In genomic region chr4:143288880-143289279, GRCm38 (mm10) we compare ENCODE assay signal across 9 mouse cellular contexts. TPM values are rescaled to one million over a fixed set of nuclear protein-coding genes. Genes with fewer than 3 reads are reported as not detected.
DNase-seq lines count a peak whose midpoint lies in the region; ATAC-seq and TF ChIP-seq lines count a peak whose summit lies in the region.
"Had no signal": no experiment of that assay in that cellular context is flagged by ENCODE, and none has a peak within 500 bp of the region (broad histone marks: within the 10 kb centered on the region; RNA-seq: fewer than 3 reads in every experiment).

No protein-coding gene starts in this region.

- no peaks in the 10 kb centered on the region for H3K27me3 ChIP-seq in heart, adult 2 months (ENCODE audit: control insufficient read depth, insufficient read depth, low read length)
- no peaks in the 10 kb centered on the region for H3K27me3 ChIP-seq in heart, embryonic 11.5 days (ENCODE audit: control insufficient read depth, insufficient read depth, low read length)
- no peaks in the 10 kb centered on the region for H3K27me3 ChIP-seq in embryonic facial prominence, embryonic 14.5 days (replicated peaks; ENCODE audit: control insufficient read depth, insufficient read depth, low read length)
- no peaks in the 10 kb centered on the region for H3K27me3 ChIP-seq in lung, postnatal 0 days (replicated peaks; ENCODE audit: insufficient read depth, low read length)

- peak; percentile 37 to 42 for DNase-seq in heart, adult 2 months
- peak; percentile 8 for DNase-seq in 416B (ENCODE audit: low read depth)
- DNase-seq in embryonic facial prominence, embryonic 14.5 days (ENCODE audit: low spot score), result peak; percentile 81
- DNase-seq in lung, postnatal 0 days (ENCODE audit: low spot score), result peak; percentile 69
- no peak for DNase-seq in left cerebral cortex, adult 11 months (ENCODE audit: low spot score)
- no peak for DNase-seq in thymus, postnatal 36 days
- no peak for DNase-seq in layer of hippocampus, postnatal 25 days (ENCODE audit: extremely low spot score in 1 of 2, low spot score in 1 of 2)
- DNase-seq: kidney, adult 18-20 months had no signal

- no peak for TF ChIP-seq EP300 in heart, adult 2 months (IDR thresholded peaks at IDR 0.05; ENCODE audit: insufficient read depth, low read depth, low read length)
- no peak for TF ChIP-seq EP300 in lung, postnatal 0 days (IDR thresholded peaks at IDR 0.05)

- no peaks in the 10 kb centered on the region; the same call in 1 of the 2 replicates for H3K4me1 ChIP-seq in heart, adult 2 months (ENCODE audit: control insufficient read depth, insufficient read depth, low read length)
- peaks cover 9% of the 10 kb centered on the region for H3K4me1 ChIP-seq in heart, embryonic 11.5 days (ENCODE audit: control insufficient read depth, insufficient read depth, low read length)
- peaks cover 8% of the 10 kb centered on the region; the same call in 1 of the 2 replicates for H3K4me1 ChIP-seq in embryonic facial prominence, embryonic 14.5 days (ENCODE audit: control insufficient read depth, insufficient read depth, low read length)
- no peaks in the 10 kb centered on the region for H3K4me1 ChIP-seq in lung, postnatal 0 days (ENCODE audit: insufficient read depth, low read depth, low read length)

- TF ChIP-seq POLR2A in heart, adult 2 months (IDR thresholded peaks at IDR 0.05; ENCODE audit: insufficient read depth, low read depth, low read length), result no peak

- intact Hi-C loops in heart, adult 2 months (cut with DNase I), result no loop called here

- H3K4me3 ChIP-seq in heart, adult 2 months, result no peak overlapping the region
- no peak overlapping the region for H3K4me3 ChIP-seq in heart, embryonic 11.5 days (ENCODE audit: low read depth, low read length)
- H3K4me3 ChIP-seq in embryonic facial prominence, embryonic 14.5 days (ENCODE audit: low read depth, low read length), result no peak overlapping the region
- no peak overlapping the region for H3K4me3 ChIP-seq in lung, postnatal 0 days (ENCODE audit: low read depth, low read length)

- no peak overlapping the region for H3K4me2 ChIP-seq in heart, embryonic 11.5 days
- no peak overlapping the region for H3K4me2 ChIP-seq in embryonic facial prominence, embryonic 14.5 days (ENCODE audit: low read depth, low read length)
- peak overlapping the region; percentile 22; the same call in 1 of the 2 replicates for H3K4me2 ChIP-seq in lung, postnatal 0 days (replicated peaks; ENCODE audit: low read depth, low read length)

- no peaks in the 10 kb centered on the region for H3K36me3 ChIP-seq in heart, adult 2 months (ENCODE audit: control insufficient read depth, insufficient read depth, low read length)
- peaks cover 2% of the 10 kb centered on the region; the same call in 1 of the 2 replicates for H3K36me3 ChIP-seq in heart, embryonic 11.5 days (ENCODE audit: control insufficient read depth, insufficient read depth, low read length)
- H3K36me3 ChIP-seq in embryonic facial prominence, embryonic 14.5 days (ENCODE audit: control insufficient read depth, insufficient read depth, low read length), result peaks cover 9% of the 10 kb centered on the region
- H3K36me3 ChIP-seq in lung, postnatal 0 days (ENCODE audit: insufficient read depth, low read length), result no peaks in the 10 kb centered on the region

- peak overlapping the region; percentile 33 for H3K27ac ChIP-seq in heart, adult 2 months
- H3K27ac ChIP-seq in heart, embryonic 11.5 days (ENCODE audit: low read depth, low read length), result no peak overlapping the region
- peak overlapping the region; percentile 34; the same call in 1 of the 2 replicates for H3K27ac ChIP-seq in embryonic facial prominence, embryonic 14.5 days (replicated peaks; ENCODE audit: low read depth, low read length)
- peak overlapping the region; percentile 48 for H3K27ac ChIP-seq in lung, postnatal 0 days (ENCODE audit: low read length)

- H3K9me3 ChIP-seq in heart, embryonic 11.5 days (replicated peaks; ENCODE audit: control insufficient read depth, low read length), result no peaks in the 10 kb centered on the region
- no peaks in the 10 kb centered on the region for H3K9me3 ChIP-seq in embryonic facial prominence, embryonic 14.5 days (ENCODE audit: control insufficient read depth, low read length)
- no peaks in the 10 kb centered on the region for H3K9me3 ChIP-seq in lung, postnatal 0 days (ENCODE audit: low read length)

- 44% methylated on average over 7 of the region's 7 CpGs for WGBS in heart, adult 2 months
- WGBS in heart, embryonic 11.5 days (ENCODE audit: insufficient replicate concordance), result 25% methylated on average over 7 of the region's 7 CpGs
- 29% methylated on average over 7 of the region's 7 CpGs for WGBS in embryonic facial prominence, embryonic 14.5 days
- WGBS in lung, postnatal 0 days, result 24% methylated on average over 7 of the region's 7 CpGs

- no peaks in the 10 kb centered on the region for H3K79me2 ChIP-seq in heart, adult 2 months (replicated peaks; ENCODE audit: control insufficient read depth, insufficient read depth, low read length)

- H3K9ac ChIP-seq in heart, adult 2 months (ENCODE audit: low read depth, low read length), result no peak overlapping the region
- H3K9ac ChIP-seq in heart, embryonic 11.5 days (ENCODE audit: low read depth, low read length), result no peak overlapping the region
- no peak overlapping the region for H3K9ac ChIP-seq in embryonic facial prominence, embryonic 14.5 days (ENCODE audit: low read depth, low read length)
- H3K9ac ChIP-seq in lung, postnatal 0 days (replicated peaks; ENCODE audit: low read depth), result no peak overlapping the region

- ATAC-seq in heart, embryonic 11.5 days (replicated peaks; ENCODE audit: insufficient number of reproducible peaks, low FRiP score, low TSS enrichment), result no peak
- peak; percentile 82 for ATAC-seq in embryonic facial prominence, embryonic 14.5 days (ENCODE audit: low read depth)
- peak; percentile 79 for ATAC-seq in lung, postnatal 0 days

- TF ChIP-seq CTCF in heart, adult 2 months (IDR thresholded peaks at IDR 0.05), result no peak
- TF ChIP-seq CTCF in lung, postnatal 0 days (IDR thresholded peaks at IDR 0.05), result no peak

RNA-seq across cellular contexts. Expression of gene Pdpn, which starts 10.5 kb away (rescaled TPM):
- 1 to 10 TPM; 5.8 TPM for total RNA-seq in heart, adult 2 months (2021)
- 2.7 and 5.0 TPM in 2 replicates for polyA plus RNA-seq in heart, adult 2 months (2012; rRNA removed)
- polyA plus RNA-seq in heart, embryonic 11.5 days (2014; fragmentation: Nextera tagmentation; extraction: Ambion mirVana), result 28.4 and 29.1 TPM in 2 replicates
- polyA plus RNA-seq in embryonic facial prominence, embryonic 14.5 days (2014; fragmentation: Nextera tagmentation; extraction: Ambion mirVana), result 67.1 and 70.2 TPM in 2 replicates
- 118 and 142 TPM in 2 replicates for polyA plus RNA-seq in lung, postnatal 0 days (2015; fragmentation: Nextera tagmentation; extraction: Ambion mirVana)
- total RNA-seq in layer of hippocampus, postnatal 25 days (2021), result 10 to 100 TPM; 16.4 to 19.5 TPM

Comparison
In these comparisons a context has a peak if more than half of its experiments do, and no peak if none do; other contexts are left out.
1. DNase-seq: peak in heart, adult 2 months (2 of 2), 416B (single experiment), embryonic facial prominence, embryonic 14.5 days (single experiment) and lung, postnatal 0 days (single experiment); none in left cerebral cortex, adult 11 months (single experiment), thymus, postnatal 36 days (0 of 2) and layer of hippocampus, postnatal 25 days (0 of 2).